In the genomic region with DNA sequence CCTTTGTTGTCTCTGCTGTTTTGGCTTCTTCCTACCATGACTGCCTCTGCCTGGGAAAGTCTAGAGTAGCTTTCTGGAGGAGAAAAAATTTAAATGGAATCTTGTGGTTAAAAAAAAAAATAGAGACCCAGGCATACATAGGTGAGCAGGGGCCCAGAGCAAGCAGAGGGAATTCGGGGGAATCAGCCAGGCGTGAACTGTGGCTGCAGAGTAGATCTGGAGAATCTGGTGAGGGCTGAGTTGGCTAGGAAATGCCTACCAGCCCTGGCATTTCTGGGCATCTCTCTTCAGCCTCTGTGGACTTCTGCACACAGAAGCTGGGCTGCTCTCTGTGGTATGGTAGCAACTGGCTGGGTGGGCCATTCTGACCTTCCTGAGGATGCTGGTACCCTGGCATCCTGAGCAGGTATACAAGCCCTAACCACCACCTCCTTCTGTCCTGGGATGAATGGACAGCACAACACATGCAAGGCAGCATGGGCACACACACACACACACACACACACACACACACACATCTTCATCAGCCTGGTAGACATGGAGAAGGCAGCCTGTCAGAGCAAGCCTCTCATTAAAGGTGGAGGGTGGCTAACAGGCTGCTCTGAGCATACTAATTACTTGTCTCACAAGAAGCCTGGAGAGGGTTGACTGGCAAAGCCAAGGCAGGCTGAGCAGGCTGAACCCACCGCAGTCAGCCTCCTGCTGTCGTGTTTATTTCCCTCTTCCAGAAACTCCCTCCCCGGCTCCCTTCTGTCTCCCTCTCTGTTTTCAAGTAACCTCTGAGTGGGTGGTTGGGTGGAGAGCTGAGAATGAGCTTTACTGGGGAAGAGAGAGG, we compare ENCODE assay signal across 9 mouse cellular contexts. TPM values are rescaled to one million over a fixed set of nuclear protein-coding genes. Genes with fewer than 3 reads are reported as not detected.
DNase-seq lines count a peak whose midpoint lies in the region; ATAC-seq lines count a peak whose summit lies in the region.
"Had no signal": no experiment of that assay in that cellular context is flagged by ENCODE, and none has a peak within 500 bp of the region (broad histone marks: within the 10 kb centered on the region; RNA-seq: fewer than 3 reads in every experiment).

No protein-coding gene starts in this region.

- H3K36me3 ChIP-seq in forebrain, embryonic 15.5 days = no peaks in the 10 kb centered on the region
- H3K36me3 ChIP-seq in neural tube, embryonic 13.5 days = no peaks in the 10 kb centered on the region

- H3K27me3 ChIP-seq in forebrain, embryonic 15.5 days = no peaks in the 10 kb centered on the region
- no peaks in the 10 kb centered on the region for H3K27me3 ChIP-seq in neural tube, embryonic 13.5 days

- peak; percentile 98 for ATAC-seq in forebrain, embryonic 15.5 days (replicated peaks)
- ATAC-seq in neural tube, embryonic 13.5 days (ENCODE audit: low read depth) = peak; percentile 79

- H3K4me1 ChIP-seq in forebrain, embryonic 15.5 days = peaks cover 21% of the 10 kb centered on the region
- peaks cover 19% of the 10 kb centered on the region for H3K4me1 ChIP-seq in neural tube, embryonic 13.5 days (replicated peaks)

- no peaks in the 10 kb centered on the region for H3K9me3 ChIP-seq in forebrain, embryonic 15.5 days
- no peaks in the 10 kb centered on the region for H3K9me3 ChIP-seq in neural tube, embryonic 13.5 days

- H3K4me3 ChIP-seq in forebrain, embryonic 15.5 days = no peak overlapping the region
- H3K4me3 ChIP-seq in neural tube, embryonic 13.5 days = no peak overlapping the region

- peak overlapping the region; percentile 94 for H3K27ac ChIP-seq in forebrain, embryonic 15.5 days (replicated peaks)
- peak overlapping the region; percentile 62 for H3K27ac ChIP-seq in neural tube, embryonic 13.5 days (replicated peaks)

- DNase-seq in cerebellum, postnatal 14 days = peak; percentile 72
- peak; percentile 11 to 25 for DNase-seq in layer of hippocampus, postnatal 25 days (ENCODE audit: extremely low spot score in 1 of 2, low spot score in 1 of 2)
- DNase-seq in adrenal gland, adult (ENCODE audit: inconsistent age in 2 of 2, low spot score in 1 of 2) = no peak
- DNase-seq in urinary bladder, adult 18-20 months (ENCODE audit: low spot score in 2 of 2) = no peak
- DNase-seq in urinary bladder, postnatal 10 days (ENCODE audit: low spot score) = no peak
- DNase-seq in embryo, embryonic 11 days = no peak

- 0 out of 2 replicates have a peak overlapping the region, but pooled peaks have one; percentile 7 for H3K4me2 ChIP-seq in forebrain, embryonic 15.5 days (replicated peaks)
- no peak overlapping the region for H3K4me2 ChIP-seq in neural tube, embryonic 13.5 days

- no peak overlapping the region for H3K9ac ChIP-seq in forebrain, embryonic 15.5 days (replicated peaks)
- H3K9ac ChIP-seq in neural tube, embryonic 13.5 days = no peak overlapping the region

- WGBS in forebrain, embryonic 15.5 days = 6% methylated on average over 5 of the region's 5 CpGs
- WGBS in neural tube, embryonic 13.5 days = 31% methylated on average over 5 of the region's 5 CpGs

RNA-seq across cellular contexts. Expression of gene Gm973, which starts 19.1 kb away (rescaled TPM):
- polyA plus RNA-seq in forebrain, embryonic 15.5 days (2015; fragmentation: Nextera tagmentation; extraction: Ambion mirVana) = 4.0 and 9.2 TPM in 2 replicates
- 10 to 100 TPM in 1 of 2 experiments, 1 to 10 TPM in 1; 8.0 to 13.6 TPM for total RNA-seq in layer of hippocampus, postnatal 25 days (2021)
- polyA plus RNA-seq in neural tube, embryonic 13.5 days (2015; fragmentation: Nextera tagmentation; extraction: Ambion mirVana) = 6.9 and 10.3 TPM in 2 replicates
- total RNA-seq: liver, adult 2 months had no signal
- polyA plus RNA-seq: liver, adult 2 months had no signal

RNA-seq across cellular contexts. Expression of gene Fzd7, which starts 53.0 kb away (rescaled TPM):
- 3.5 and 4.2 TPM in 2 replicates for polyA plus RNA-seq in forebrain, embryonic 15.5 days (2015; fragmentation: Nextera tagmentation; extraction: Ambion mirVana)
- 1 to 10 TPM; 5.5 to 6.1 TPM for total RNA-seq in layer of hippocampus, postnatal 25 days (2021)
- polyA plus RNA-seq in neural tube, embryonic 13.5 days (2015; fragmentation: Nextera tagmentation; extraction: Ambion mirVana) = 6.7 and 6.8 TPM in 2 replicates

Comparison
In these comparisons a context has a peak if more than half of its experiments do, and no peak if none do; other contexts are left out.
1. DNase-seq: peak in cerebellum, postnatal 14 days (2 of 2) and layer of hippocampus, postnatal 25 days (2 of 2); none in adrenal gland, adult (0 of 2), urinary bladder, adult 18-20 months (0 of 2), urinary bladder, postnatal 10 days (single experiment) and embryo, embryonic 11 days (single experiment).